Mouse (Mus musculus) hindbrain, embryonic 14.5 days (tissue): ENCODE measurements around the gene Ncaph2. TPM values are rescaled to one million over a fixed set of nuclear protein-coding genes. Genes with fewer than 3 reads are reported as not detected.

Source experiments
- ATAC-seq: fragments of 200-750 bp; cut with Nextera tagmentation; 2 replicates; pipeline ENCODE4 v1.8.0; 2017; ENCODE audit warnings: moderate number of reproducible peaks, mild to moderate bottlenecking, moderate TSS enrichment, moderate library complexity; ENCODE audit not compliant: low FRiP score
- DNase-seq: peaks from one replicate; pipeline ENCODE4 v3.0.0-alpha.2; 2015; ENCODE audit warnings: low spot score
- H3K27ac ChIP-seq: fragments of 300-500 bp; sonication (generic); 2 replicates; pipeline ENCODE4 v1.5.1; 2014; ENCODE audit warnings: mild to moderate bottlenecking, moderate library complexity
- H3K27me3 ChIP-seq: fragments of 300-500 bp; sonication (generic); 2 replicates; pipeline ENCODE4 v1.6.1; 2014; ENCODE audit warnings: mild to moderate bottlenecking, low read length, mixed read lengths; ENCODE audit not compliant: control insufficient read depth, insufficient read depth
- H3K36me3 ChIP-seq: fragments of 300-500 bp; sonication (generic); replicated peaks from 2 replicates; pipeline ENCODE4 v1.6.1; 2014; ENCODE audit not compliant: control insufficient read depth, insufficient read depth
- H3K4me1 ChIP-seq: fragments of 300-500 bp; sonication (generic); replicated peaks from 2 replicates; pipeline ENCODE4 v1.6.1; 2014; ENCODE audit warnings: antibody characterized with exemption, low read length, mixed read lengths; ENCODE audit not compliant: control insufficient read depth, insufficient read depth
- H3K4me2 ChIP-seq: fragments of 300-500 bp; sonication (generic); replicated peaks from 2 replicates; pipeline ENCODE4 v1.6.1; 2014; ENCODE audit warnings: mild to moderate bottlenecking, moderate library complexity
- H3K4me3 ChIP-seq: fragments of 300-500 bp; sonication (generic); replicated peaks from 2 replicates; pipeline ENCODE4 v1.5.1; 2014; ENCODE audit warnings: mild to moderate bottlenecking, low read length
- H3K9ac ChIP-seq: fragments of 300-500 bp; sonication (generic); 2 replicates; pipeline ENCODE4 v1.6.1; 2014
- H3K9me3 ChIP-seq: fragments of 300-500 bp; sonication (generic); 2 replicates; pipeline ENCODE4 v1.6.1; 2016; ENCODE audit warnings: low read length; ENCODE audit not compliant: control insufficient read depth
- WGBS: fragments of 180-500 bp; shearing (Covaris S2); extraction: QIAGEN DNeasy Blood & Tissue Kit; methylation state at CpG from one replicate; pipeline ENCODE4 v1.1.7; 2014; 5-methylcytosine and 5-hydroxymethylcytosine counted together
- polyA plus RNA-seq: library from polyadenylated mRNA; unstranded; fragments of >200 nt; fragmentation: Nextera tagmentation; extraction: Ambion mirVana; gene quantifications from 2 replicates; pipeline ENCODE4 v1.2.1, GENCODE M21; 2014

The Ncaph2 gene
- polyA plus RNA-seq, 1 experiment from 2014 or later = 94.7 TPM

DNA sequence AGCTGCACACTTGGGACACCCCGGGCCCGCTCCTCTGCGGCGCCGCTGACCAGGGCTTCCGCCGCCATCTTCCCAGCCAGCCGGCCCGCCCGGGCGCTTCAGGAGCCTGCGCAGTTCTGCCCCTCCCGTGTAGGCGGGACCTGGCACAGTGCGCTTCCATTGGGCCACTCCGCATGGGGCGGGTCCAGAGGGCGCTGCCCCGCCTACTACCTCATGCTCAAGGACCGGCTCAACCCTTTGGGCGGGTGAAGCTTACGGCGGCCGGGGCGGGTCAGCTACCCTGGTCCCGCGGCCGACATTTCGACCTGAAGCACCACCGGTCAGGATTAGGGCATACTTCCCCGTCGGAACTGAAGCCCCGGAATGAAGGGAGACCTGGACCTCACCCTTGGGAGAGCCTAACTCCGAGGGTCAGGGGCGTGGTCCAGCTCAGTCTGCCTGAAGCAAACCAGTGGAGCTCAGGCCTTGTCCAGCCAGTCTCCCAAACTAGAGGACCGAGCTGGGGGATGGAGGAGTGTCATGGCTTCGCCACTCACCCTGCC, 40.3 kb upstream of the Ncaph2 start, which contains the start of gene Sbf1:
Gene Sbf1, minus strand, starts transcription at position 122 of the 542 bp plus-strand sequence.
- WGBS = under 1% methylated on average over 37 of the region's 37 CpGs
- Histone ChIP-seq H3K27me3 (no peaks in the 10 kb centered on the region), H3K4me2 (peak within 1 kb of the TSS; percentile 80), H3K9ac (peak within 1 kb of the TSS; percentile 91), H3K27ac (peak within 1 kb of the TSS; percentile 66), H3K9me3 (no peaks in the 10 kb centered on the region), H3K4me1 (peaks cover 31% of the 10 kb centered on the region), H3K4me3 (peak within 1 kb of the TSS; percentile 99), H3K36me3 (no peaks in the 10 kb centered on the region)
- peak; percentile 99 for ATAC-seq
- DNase-seq = peak; percentile 91

DNA sequence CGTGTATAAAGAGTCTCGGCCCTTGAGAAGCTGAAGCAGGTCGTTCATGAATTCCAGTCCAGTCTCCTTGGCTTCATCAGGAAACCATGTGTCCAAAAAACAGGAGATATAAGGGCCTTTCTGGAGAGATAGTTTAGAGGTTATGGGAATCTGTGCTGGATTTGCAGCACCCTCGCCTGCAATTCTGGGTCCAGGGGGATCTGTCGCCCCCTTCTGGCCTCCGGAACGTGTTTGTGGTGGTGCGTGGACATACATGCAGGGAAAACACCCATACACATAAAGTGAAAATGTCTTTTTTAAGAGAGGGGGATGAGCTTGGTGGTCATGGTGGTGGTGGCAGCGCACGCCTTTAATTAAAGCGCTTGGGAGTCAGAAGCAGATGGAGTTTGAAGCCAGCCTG, 39.4 kb upstream of the Ncaph2 start:
- Histone ChIP-seq H3K9ac (no peak overlapping the region), H3K4me3 (no peak overlapping the region), H3K36me3 (no peaks in the 10 kb centered on the region), H3K27ac (no peak overlapping the region), H3K4me1 (peaks cover 25% of the 10 kb centered on the region), H3K27me3 (no peaks in the 10 kb centered on the region), H3K4me2 (no peak overlapping the region), H3K9me3 (no peaks in the 10 kb centered on the region)
- DNase-seq (no peak), ATAC-seq (no peak)
- 68% methylated on average over 11 of the region's 11 CpGs for WGBS

DNA sequence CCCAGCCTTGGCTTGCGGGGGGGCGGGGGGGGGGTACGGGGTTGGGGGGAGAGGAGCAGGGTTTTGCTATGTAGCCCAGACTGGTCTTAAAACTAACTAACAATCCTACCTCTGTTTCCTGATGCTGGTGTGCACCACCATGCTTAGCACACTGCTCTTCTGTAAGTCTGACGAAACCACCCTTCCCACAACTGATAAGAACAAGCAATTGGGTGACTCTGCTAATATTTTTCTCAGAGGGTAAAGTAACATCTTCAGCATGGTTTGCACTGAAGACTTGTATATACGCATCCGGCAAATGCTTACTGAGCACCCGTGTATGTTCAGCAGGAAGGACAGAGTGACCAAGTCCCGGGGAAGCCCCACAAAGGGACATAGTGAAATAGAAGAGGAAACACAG, 34.3 kb upstream of the Ncaph2 start:
- WGBS = 82% methylated on average over 8 of the region's 8 CpGs
- ATAC-seq = no peak

DNA sequence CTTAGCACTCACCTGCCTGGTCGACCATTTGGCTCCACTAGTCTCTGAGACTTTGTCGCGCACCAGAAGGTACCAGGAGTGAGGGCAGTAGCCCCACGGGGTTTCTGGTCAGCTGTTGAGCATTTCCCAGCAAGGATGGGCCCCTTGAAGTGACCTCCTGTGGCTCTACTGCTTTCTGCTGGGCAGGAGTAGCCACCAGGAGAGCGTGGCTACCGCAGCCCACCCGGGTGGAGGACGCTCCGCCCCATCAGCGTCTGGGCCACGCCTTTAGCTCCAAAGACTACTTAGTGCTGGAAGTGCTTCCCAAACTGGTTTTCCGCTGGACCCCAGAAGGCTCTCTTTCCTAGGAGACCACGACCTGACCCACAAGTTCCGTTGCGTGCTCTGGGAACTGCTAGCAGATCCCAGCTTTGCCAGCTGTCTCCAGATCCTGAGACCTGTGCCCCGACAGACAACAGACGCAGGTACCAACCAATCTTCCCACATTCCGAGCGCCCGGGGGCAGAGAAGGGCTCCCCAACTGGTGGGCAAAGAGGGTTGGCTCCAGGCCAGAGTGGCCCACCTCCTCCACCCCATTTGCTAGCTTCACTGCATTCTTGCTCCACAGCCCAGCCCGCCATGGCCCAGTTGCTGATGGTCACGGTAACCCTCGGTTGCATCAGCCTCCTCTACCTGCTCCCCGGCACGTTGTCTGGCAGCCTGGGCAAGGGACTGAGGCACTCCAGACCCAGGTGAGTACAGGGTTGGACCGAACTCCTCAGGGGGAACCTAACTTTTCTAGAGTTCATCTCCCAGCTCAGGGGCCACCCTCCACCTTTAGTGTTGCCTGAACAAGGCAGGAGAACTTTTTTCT, 32.6 kb upstream of the Ncaph2 start, which contains the start of gene Adm2:
Gene Adm2, plus strand, starts transcription at position 51 of the 853 bp plus-strand sequence.
- no peak for ATAC-seq
- H3K4me1 ChIP-seq = no peaks in the 10 kb centered on the region
- 0 out of 2 replicates have a peak within 1 kb of the TSS, but pooled peaks have one; percentile 19 for H3K4me2 ChIP-seq
- 9% methylated on average over 26 of the region's 26 CpGs for WGBS
- peaks cover 10% of the 10 kb centered on the region for H3K27me3 ChIP-seq
- no peak within 1 kb of the TSS for H3K27ac ChIP-seq
- no peaks in the 10 kb centered on the region for H3K36me3 ChIP-seq
- no peak within 1 kb of the TSS for H3K4me3 ChIP-seq
- H3K9ac ChIP-seq = no peak within 1 kb of the TSS
- H3K9me3 ChIP-seq = no peaks in the 10 kb centered on the region
- no peak for DNase-seq

More for the DNA sequence above, 34.3 kb upstream of the Ncaph2 start:
- no peaks in the 10 kb centered on the region for H3K4me1 ChIP-seq
- peaks cover 10% of the 10 kb centered on the region for H3K27me3 ChIP-seq
- no peaks in the 10 kb centered on the region for H3K36me3 ChIP-seq
- DNase-seq = no peak
- H3K9me3 ChIP-seq = no peaks in the 10 kb centered on the region
- H3K27ac ChIP-seq = no peak overlapping the region
- no peak overlapping the region for H3K9ac ChIP-seq
- H3K4me3 ChIP-seq = no peak overlapping the region
- no peak overlapping the region for H3K4me2 ChIP-seq

DNA sequence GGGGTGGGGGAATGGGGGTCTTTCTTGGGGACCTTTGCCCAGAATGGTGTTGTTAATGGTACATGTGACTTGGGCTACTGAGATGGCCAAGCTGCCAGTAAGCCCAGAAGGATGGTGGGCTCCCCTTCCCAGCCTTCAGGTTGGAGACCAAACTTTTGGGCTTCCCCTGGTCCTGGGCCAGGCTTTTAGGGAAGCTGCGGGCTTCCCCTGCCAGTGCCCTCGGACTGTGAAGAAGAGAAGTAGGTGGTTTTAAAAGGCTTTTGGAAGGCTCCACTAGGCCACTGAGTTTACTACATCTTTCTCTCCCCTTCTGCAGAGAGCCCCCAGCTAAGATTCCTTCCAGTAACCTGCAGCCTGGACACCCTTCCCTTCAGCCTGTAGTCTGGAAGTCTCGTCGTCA, 31.9 kb upstream of the Ncaph2 start:
- Histone ChIP-seq H3K9me3 (no peaks in the 10 kb centered on the region), H3K4me3 (no peak overlapping the region), H3K4me1 (no peaks in the 10 kb centered on the region), H3K27me3 (peaks cover 10% of the 10 kb centered on the region), H3K36me3 (no peaks in the 10 kb centered on the region), H3K4me2 (no peak overlapping the region), H3K9ac (no peak overlapping the region), H3K27ac (no peak overlapping the region)
- DNase-seq = no peak
- WGBS = 83% methylated on average over 4 of the region's 4 CpGs
- no peak for ATAC-seq

DNA sequence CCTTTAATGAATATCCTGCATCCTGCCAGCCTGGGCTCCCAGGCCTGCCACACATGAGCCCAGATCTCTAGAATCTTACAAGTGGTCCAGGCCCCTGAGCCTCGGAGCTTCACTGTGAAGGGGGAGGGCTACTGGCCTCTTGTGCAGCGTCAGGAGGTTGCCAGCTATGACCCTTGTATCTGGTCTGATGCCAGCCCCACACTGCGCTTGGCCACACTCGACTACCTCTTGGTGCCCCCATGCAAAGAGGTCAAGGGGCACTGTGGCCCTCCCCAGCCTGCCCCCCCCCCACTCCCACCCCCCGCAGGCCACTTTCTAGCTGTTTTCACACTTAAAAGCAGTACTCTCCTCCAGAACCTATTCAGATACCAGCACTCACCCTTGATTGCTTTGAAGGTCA, 29.1 kb upstream of the Ncaph2 start:
- ATAC-seq = no peak
- 65% methylated on average over 5 of the region's 5 CpGs for whole genome bisulfite sequencing
- H3K36me3 ChIP-seq = no peaks in the 10 kb centered on the region
- no peak overlapping the region for H3K9ac ChIP-seq
- H3K4me2 ChIP-seq = no peak overlapping the region
- H3K27me3 ChIP-seq = peaks cover 10% of the 10 kb centered on the region
- H3K9me3 ChIP-seq = no peaks in the 10 kb centered on the region
- no peak overlapping the region for H3K4me3 ChIP-seq
- H3K27ac ChIP-seq = no peak overlapping the region
- no peak for DNase-seq
- H3K4me1 ChIP-seq = no peaks in the 10 kb centered on the region

DNA sequence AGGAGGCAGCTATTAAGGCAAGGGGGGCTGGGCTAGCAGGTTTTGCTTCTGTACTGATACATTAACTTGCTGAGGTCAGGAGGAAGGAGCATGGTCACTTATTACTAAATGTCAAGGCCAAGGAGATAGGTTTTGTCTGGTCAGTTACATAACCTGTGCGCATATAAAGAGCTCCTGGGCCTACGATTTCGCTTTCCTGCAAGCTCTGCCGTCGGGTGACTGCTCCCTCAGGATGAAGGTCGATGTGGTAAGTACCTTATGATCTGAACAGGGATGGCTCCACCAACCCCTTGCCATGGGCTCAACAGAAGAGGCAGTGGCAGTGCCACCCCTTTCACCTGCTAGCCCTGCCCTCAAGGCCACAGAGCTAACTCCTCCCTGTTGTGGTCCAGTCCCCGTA, 21.2 kb upstream of the Ncaph2 start, which contains the start of gene Miox:
Gene Miox, plus strand, starts transcription at position 128 of the 400 bp plus-strand sequence.
- WGBS = 90% methylated on average over 7 of the region's 7 CpGs
- Histone ChIP-seq H3K4me2 (no peak within 1 kb of the TSS), H3K4me3 (no peak within 1 kb of the TSS), H3K27ac (no peak within 1 kb of the TSS), H3K9me3 (no peaks in the 10 kb centered on the region), H3K9ac (no peak within 1 kb of the TSS), H3K27me3 (no peaks in the 10 kb centered on the region), H3K36me3 (no peaks in the 10 kb centered on the region), H3K4me1 (no peaks in the 10 kb centered on the region)
- no peak for DNase-seq
- no peak for ATAC-seq

DNA sequence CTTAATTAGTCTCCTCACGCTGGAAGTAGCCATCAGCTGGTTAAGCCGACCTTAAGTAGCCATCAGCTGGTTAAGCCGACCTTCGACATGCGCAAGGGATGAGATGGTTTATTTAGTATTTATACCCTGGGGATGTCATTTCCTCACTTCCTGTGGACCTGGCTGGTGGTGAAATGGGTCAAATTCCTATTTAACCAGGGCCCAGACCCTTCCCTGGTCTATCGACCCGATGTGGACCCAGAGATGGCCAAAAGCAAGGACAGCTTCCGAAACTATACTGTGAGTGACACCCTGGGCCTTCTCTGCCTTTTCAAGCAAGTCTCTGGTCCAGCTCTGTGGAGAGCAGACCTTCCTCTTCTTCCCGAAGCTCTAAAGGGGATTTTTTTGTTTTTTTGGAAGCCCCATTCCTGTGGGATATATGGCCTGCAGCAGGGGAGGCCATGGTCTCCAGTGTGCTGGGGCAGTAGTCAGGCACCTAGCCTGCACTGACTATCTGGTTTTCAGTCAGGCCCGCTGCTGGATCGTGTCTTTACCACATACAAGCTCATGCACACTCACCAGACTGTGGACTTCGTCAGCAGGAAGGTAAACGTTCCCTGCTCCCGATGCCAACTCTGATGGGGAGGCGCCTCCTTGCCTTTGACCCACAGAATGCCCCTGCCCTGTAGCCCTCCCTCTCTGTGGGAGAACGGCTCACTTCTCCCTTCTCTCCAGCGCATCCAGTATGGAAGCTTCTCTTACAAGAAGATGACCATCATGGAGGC, 20.6 kb upstream of the Ncaph2 start:
- Histone ChIP-seq H3K36me3 (no peaks in the 10 kb centered on the region), H3K9me3 (no peaks in the 10 kb centered on the region)
- WGBS = 83% methylated on average over 17 of the region's 17 CpGs

DNA sequence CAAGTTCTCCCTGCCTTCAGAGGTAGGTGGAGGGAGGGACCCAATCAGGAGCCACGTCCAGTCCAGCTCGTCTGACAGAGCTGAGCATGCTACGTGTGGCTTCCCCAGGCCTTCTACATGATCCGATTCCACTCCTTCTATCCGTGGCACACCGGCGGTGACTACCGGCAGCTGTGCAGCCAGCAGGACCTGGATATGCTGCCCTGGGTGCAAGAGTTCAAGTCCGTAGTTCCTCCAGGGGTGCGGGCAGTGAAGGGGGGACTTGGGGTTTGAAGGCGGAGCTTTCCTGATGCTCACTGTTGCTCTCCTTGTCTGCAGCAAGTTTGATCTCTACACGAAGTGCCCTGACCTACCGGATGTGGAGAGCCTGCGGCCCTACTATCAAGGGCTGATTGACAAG, 19.1 kb upstream of the Ncaph2 start:
- H3K4me2 ChIP-seq = no peak overlapping the region
- no peak overlapping the region for H3K27ac ChIP-seq
- DNase-seq (no peak), ATAC-seq (no peak)
- 88% methylated on average over 14 of the region's 14 CpGs for WGBS
- H3K36me3 ChIP-seq = no peaks in the 10 kb centered on the region
- no peaks in the 10 kb centered on the region for H3K27me3 ChIP-seq
- no peak overlapping the region for H3K9ac ChIP-seq
- no peak overlapping the region for H3K4me3 ChIP-seq
- no peaks in the 10 kb centered on the region for H3K4me1 ChIP-seq
- H3K9me3 ChIP-seq = no peaks in the 10 kb centered on the region

More for the DNA sequence above, 20.6 kb upstream of the Ncaph2 start:
- Histone ChIP-seq H3K27ac (no peak overlapping the region), H3K27me3 (no peaks in the 10 kb centered on the region), H3K4me3 (no peak overlapping the region), H3K4me2 (no peak overlapping the region), H3K4me1 (no peaks in the 10 kb centered on the region), H3K9ac (no peak overlapping the region)
- no peak for ATAC-seq
- no peak for DNase-seq
